Comparison of ENCODE assay signal across 21 mouse cellular contexts in the genomic region with DNA sequence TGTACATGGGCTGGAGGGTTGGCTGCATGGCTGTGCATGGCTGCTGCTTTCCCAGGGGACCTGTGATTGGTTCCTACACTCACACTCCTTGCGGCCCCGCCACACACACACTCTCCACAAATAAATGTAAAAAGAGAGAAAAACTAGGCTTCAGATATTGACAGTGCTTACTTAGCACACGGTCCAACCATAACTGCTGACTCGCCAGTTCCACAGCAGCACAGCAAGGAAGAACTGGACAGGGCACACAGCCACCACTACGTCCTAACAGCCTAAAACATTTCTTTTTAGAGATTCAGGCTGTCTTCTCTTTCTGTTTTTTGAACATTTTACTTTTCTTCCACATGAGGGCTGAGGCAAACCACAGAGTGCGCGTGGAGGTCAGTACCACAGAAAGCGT. TPM values are rescaled to one million over a fixed set of nuclear protein-coding genes. Genes with fewer than 3 reads are reported as not detected.
A peak's percentile ranks its signal among the peaks of the same experiment; 100 is the strongest.
DNase-seq lines count a peak whose midpoint lies in the region; ATAC-seq and TF ChIP-seq lines count a peak whose summit lies in the region.
"Had no signal": no experiment of that assay in that cellular context is flagged by ENCODE, and none has a peak within 500 bp of the region (broad histone marks: within the 10 kb centered on the region; RNA-seq: fewer than 3 reads in every experiment).

No protein-coding gene starts in this region.

- no peak overlapping the region for H3K4me3 ChIP-seq in forebrain, embryonic 10.5 days
- no peak overlapping the region for H3K4me3 ChIP-seq in forebrain, embryonic 15.5 days
- H3K4me3 ChIP-seq in kidney, adult 2 months (ENCODE audit: insufficient read depth, low read depth, low read length), result no peak overlapping the region
- H3K4me3 ChIP-seq in kidney, embryonic 14.5 days (ENCODE audit: low read length), result no peak overlapping the region
- H3K4me3 ChIP-seq in lung, embryonic 16.5 days (ENCODE audit: low read length), result no peak overlapping the region
- H3K4me3 ChIP-seq in lung, adult 2 months (replicated peaks; ENCODE audit: extremely low read depth, low read depth, low read length), result no peak overlapping the region
- H3K4me3 ChIP-seq: hindbrain, embryonic 10.5 days; limb, embryonic 15.5 days; midbrain, embryonic 10.5 days had no signal

- no peak for DNase-seq in forebrain, embryonic 10.5 days (ENCODE audit: extremely low spot score, low spot score)
- peak; percentile 54 for DNase-seq in kidney, adult 2 months
- no peak for DNase-seq in lung, adult 2 months
- peak; percentile 23 for DNase-seq in brain, adult 2 months (ENCODE audit: low read depth, low spot score)
- DNase-seq: adrenal gland, adult 8-10 months; cerebellum, adult 11 months; cerebellum, postnatal 14 days; embryo, embryonic 11 days; kidney, postnatal 14 days; lung, postnatal 10 days; retina, postnatal 1 day; thymus, adult 2 months had no signal

- peaks cover 55% of the 10 kb centered on the region for H3K4me1 ChIP-seq in forebrain, embryonic 10.5 days
- H3K4me1 ChIP-seq in forebrain, embryonic 15.5 days, result peaks cover 44% of the 10 kb centered on the region
- peaks cover 34% of the 10 kb centered on the region for H3K4me1 ChIP-seq in kidney, adult 2 months (ENCODE audit: control insufficient read depth, insufficient read depth, low read length)
- peaks cover 27% of the 10 kb centered on the region for H3K4me1 ChIP-seq in kidney, embryonic 14.5 days (ENCODE audit: control insufficient read depth, insufficient read depth, low read length)
- H3K4me1 ChIP-seq in lung, embryonic 16.5 days (replicated peaks; ENCODE audit: control insufficient read depth, insufficient read depth, low read length), result peaks cover 38% of the 10 kb centered on the region
- H3K4me1 ChIP-seq in lung, adult 2 months (ENCODE audit: control insufficient read depth, insufficient read depth, low read length), result peaks cover 16% of the 10 kb centered on the region

- no peaks in the 10 kb centered on the region for H3K27me3 ChIP-seq in forebrain, embryonic 10.5 days (ENCODE audit: poor library complexity, severe bottlenecking)
- no peaks in the 10 kb centered on the region for H3K27me3 ChIP-seq in forebrain, embryonic 15.5 days
- no peaks in the 10 kb centered on the region for H3K27me3 ChIP-seq in kidney, adult 2 months (replicated peaks; ENCODE audit: control insufficient read depth, insufficient read depth, low read length)
- H3K27me3 ChIP-seq in kidney, embryonic 14.5 days (ENCODE audit: control insufficient read depth, insufficient read depth, low read length), result no peaks in the 10 kb centered on the region
- no peaks in the 10 kb centered on the region for H3K27me3 ChIP-seq in lung, embryonic 16.5 days (ENCODE audit: control insufficient read depth, insufficient read depth, low read depth, low read length)
- H3K27me3 ChIP-seq: limb, embryonic 15.5 days had no signal

- ATAC-seq in forebrain, embryonic 15.5 days (replicated peaks), result no peak
- ATAC-seq in kidney, embryonic 14.5 days (ENCODE audit: low FRiP score, low TSS enrichment), result no peak
- ATAC-seq in lung, embryonic 16.5 days (ENCODE audit: low read depth), result no peak
- ATAC-seq in megakaryocyte-erythroid progenitor cell, adult 5-6 weeks (replicated peaks; ENCODE audit: low FRiP score, low TSS enrichment, poor library complexity, severe bottlenecking), result no peak
- ATAC-seq: CD4-positive, CD25-positive, alpha-beta regulatory T cell, adult 4 months; forebrain, embryonic 14.5 days had no signal

- WGBS in forebrain, embryonic 10.5 days, result 94% methylated on average over 8 of the region's 8 CpGs
- 92% methylated on average over 8 of the region's 8 CpGs for WGBS in forebrain, embryonic 15.5 days
- WGBS in kidney, adult 2 months, result 50% methylated on average over 8 of the region's 8 CpGs
- 80% methylated on average over 8 of the region's 8 CpGs for WGBS in kidney, embryonic 14.5 days
- 81% methylated on average over 8 of the region's 8 CpGs for WGBS in lung, embryonic 16.5 days
- WGBS in lung, adult 2 months, result 77% methylated on average over 8 of the region's 8 CpGs

- TF ChIP-seq CTCF in kidney, adult 2 months (conservative IDR thresholded peaks at IDR 0.05; ENCODE audit: insufficient read depth, insufficient read length, low read depth, low read length), result no peak
- no peak for TF ChIP-seq CTCF in lung, adult 2 months (IDR thresholded peaks at IDR 0.05; ENCODE audit: insufficient read depth, low read length)

- TF ChIP-seq POLR2A in kidney, adult 2 months (IDR thresholded peaks at IDR 0.05; ENCODE audit: low read depth, low read length), result no peak
- no peak for TF ChIP-seq POLR2A in lung, adult 2 months (IDR thresholded peaks at IDR 0.05; ENCODE audit: borderline replicate concordance, extremely low read depth, low read depth, low read length)

- H3K36me3 ChIP-seq in forebrain, embryonic 10.5 days (replicated peaks), result peaks cover 43% of the 10 kb centered on the region
- H3K36me3 ChIP-seq in forebrain, embryonic 15.5 days, result no peaks in the 10 kb centered on the region
- no peaks in the 10 kb centered on the region for H3K36me3 ChIP-seq in kidney, adult 2 months (ENCODE audit: control insufficient read depth, insufficient read depth, low read length)
- peaks cover 10% of the 10 kb centered on the region; the same call in 1 of the 2 replicates for H3K36me3 ChIP-seq in kidney, embryonic 14.5 days (ENCODE audit: control insufficient read depth, insufficient read depth, low read length)
- H3K36me3 ChIP-seq in lung, embryonic 16.5 days (ENCODE audit: control insufficient read depth, insufficient read depth, low read length), result no peaks in the 10 kb centered on the region; the same call in 1 of the 2 replicates

- H3K27ac ChIP-seq in forebrain, embryonic 10.5 days, result 0 out of 2 replicates have a peak overlapping the region, but pooled peaks have one; percentile 11
- H3K27ac ChIP-seq in forebrain, embryonic 15.5 days (replicated peaks), result no peak overlapping the region
- H3K27ac ChIP-seq in kidney, adult 2 months (ENCODE audit: insufficient read depth, low read depth, low read length), result peak overlapping the region; percentile 15; the same call in 1 of the 2 replicates
- H3K27ac ChIP-seq in kidney, embryonic 14.5 days (ENCODE audit: low read depth, low read length), result no peak overlapping the region
- peak overlapping the region; percentile 46 for H3K27ac ChIP-seq in lung, embryonic 16.5 days (ENCODE audit: low read length)
- H3K27ac ChIP-seq: hindbrain, embryonic 10.5 days; midbrain, embryonic 10.5 days had no signal

- no peaks in the 10 kb centered on the region for H3K9me3 ChIP-seq in forebrain, embryonic 10.5 days
- no peaks in the 10 kb centered on the region for H3K9me3 ChIP-seq in forebrain, embryonic 15.5 days
- no peaks in the 10 kb centered on the region for H3K9me3 ChIP-seq in kidney, embryonic 14.5 days (ENCODE audit: control insufficient read depth, low read length)
- no peaks in the 10 kb centered on the region for H3K9me3 ChIP-seq in lung, embryonic 16.5 days (ENCODE audit: control insufficient read depth, low read length)
- H3K9me3 ChIP-seq: hindbrain, embryonic 10.5 days; limb, embryonic 15.5 days; midbrain, embryonic 10.5 days had no signal

- H3K4me2 ChIP-seq in forebrain, embryonic 15.5 days (replicated peaks), result no peak overlapping the region
- no peak overlapping the region for H3K4me2 ChIP-seq in kidney, embryonic 14.5 days (replicated peaks; ENCODE audit: low read depth, low read length)
- no peak overlapping the region for H3K4me2 ChIP-seq in lung, embryonic 16.5 days (ENCODE audit: low read depth, low read length)
- H3K4me2 ChIP-seq: limb, embryonic 15.5 days had no signal

- no peak overlapping the region for H3K9ac ChIP-seq in forebrain, embryonic 15.5 days (replicated peaks)
- no peak overlapping the region for H3K9ac ChIP-seq in kidney, embryonic 14.5 days (ENCODE audit: low read depth, low read length)
- H3K9ac ChIP-seq in lung, embryonic 16.5 days (ENCODE audit: low read length), result no peak overlapping the region
- H3K9ac ChIP-seq: limb, embryonic 15.5 days had no signal

RNA-seq across cellular contexts. Expression of a gene that starts 4.0 kb away (rescaled TPM):
- polyA plus RNA-seq in forebrain, embryonic 10.5 days (2016; fragmentation: Nextera tagmentation; extraction: Ambion mirVana), result 188 and 196 TPM in 2 replicates
- polyA plus RNA-seq in forebrain, embryonic 15.5 days (2015; fragmentation: Nextera tagmentation; extraction: Ambion mirVana), result 157 and 164 TPM in 2 replicates
- 38.3 and 45.2 TPM in 2 replicates for polyA plus RNA-seq in kidney, adult 2 months (2012; rRNA removed)
- 199 and 235 TPM in 2 replicates for polyA plus RNA-seq in kidney, embryonic 14.5 days (2014; fragmentation: Nextera tagmentation; extraction: Ambion mirVana)
- 165 and 180 TPM in 2 replicates for polyA plus RNA-seq in lung, embryonic 16.5 days (2015; fragmentation: Nextera tagmentation; extraction: Ambion mirVana)
- 14.4 and 17.0 TPM in 2 replicates for polyA plus RNA-seq in lung, adult 2 months (2012; rRNA removed)
- total RNA-seq in megakaryocyte-erythroid progenitor cell, adult 5-6 weeks (2014; fragmentation: Nextera tagmentation), result 30.9 and 34.0 TPM in 2 replicates
- total RNA-seq in megakaryocyte-erythroid progenitor cell, adult 5-6 weeks (2017), result 56.9 and 74.7 TPM in 2 replicates

Comparison
In these comparisons a context has a peak if more than half of its experiments do, and no peak if none do; other contexts are left out.
1. H3K27ac ChIP-seq: peak in forebrain, embryonic 10.5 days (single experiment), kidney, adult 2 months (single experiment) and lung, embryonic 16.5 days (single experiment); none in forebrain, embryonic 15.5 days (single experiment) and kidney, embryonic 14.5 days (single experiment).
2. DNase-seq: peak in kidney, adult 2 months (single experiment) and brain, adult 2 months (single experiment); none in forebrain, embryonic 10.5 days (single experiment) and lung, adult 2 months (single experiment).